Mouse (Mus musculus) limb, embryonic 11.5 days (tissue): Measurements from ENCODE around the gene Hps5. TPM values are rescaled to one million over a fixed set of nuclear protein-coding genes. Genes with fewer than 3 reads are reported as not detected.
"Not testable (repeated sequence)": the region's sequence is repeated elsewhere in the genome, so short reads cannot be mapped to it uniquely, and the experiment has no call there.

Source experiments
- ATAC-seq: fragments of 200-750 bp; cut with Nextera tagmentation; 2 replicates; pipeline ENCODE4 v1.8.0; 2017; ENCODE audit warnings: low read depth; ENCODE audit not compliant: insufficient number of reproducible peaks, low FRiP score, low TSS enrichment
- DNase-seq: peaks from one replicate; pipeline ENCODE4 v3.0.0-alpha.2; 2015; ENCODE audit warnings: low spot score
- H3K27ac ChIP-seq: fragments of 300-500 bp; sonication (generic); replicated peaks from 2 replicates; pipeline ENCODE4 v1.5.1; 2014; ENCODE audit warnings: low read depth, mild to moderate bottlenecking, low read length
- H3K27me3 ChIP-seq: fragments of 300-500 bp; sonication (generic); 2 replicates; pipeline ENCODE4 v1.6.1; 2014; ENCODE audit warnings: mild to moderate bottlenecking, low read length, mixed read lengths; ENCODE audit not compliant: control insufficient read depth, insufficient read depth
- H3K36me3 ChIP-seq: fragments of 300-500 bp; sonication (generic); 2 replicates; pipeline ENCODE4 v1.6.1; 2014; ENCODE audit warnings: mild to moderate bottlenecking, low read length, moderate library complexity, mixed read lengths; ENCODE audit not compliant: control insufficient read depth, insufficient read depth
- H3K4me1 ChIP-seq: fragments of 300-500 bp; sonication (generic); 2 replicates; pipeline ENCODE4 v1.6.1; 2014; ENCODE audit warnings: low read length, mixed read lengths; ENCODE audit not compliant: control insufficient read depth, insufficient read depth
- H3K4me2 ChIP-seq: fragments of 300-500 bp; sonication (generic); 2 replicates; pipeline ENCODE4 v1.6.1; 2014; ENCODE audit warnings: low read depth, mild to moderate bottlenecking, moderate library complexity; ENCODE audit not compliant: severe bottlenecking
- H3K4me3 ChIP-seq: fragments of 300-500 bp; sonication (generic); 2 replicates; pipeline ENCODE4 v1.5.1; 2014; ENCODE audit warnings: low read depth, low read length
- H3K9ac ChIP-seq: fragments of 300-500 bp; sonication (generic); 2 replicates; pipeline ENCODE4 v1.6.1; 2014; ENCODE audit warnings: mild to moderate bottlenecking, low read length
- H3K9me3 ChIP-seq: fragments of 300-500 bp; sonication (generic); 2 replicates; pipeline ENCODE4 v1.6.1; 2016; ENCODE audit warnings: low read length; ENCODE audit not compliant: control insufficient read depth
- WGBS: fragments of 180-500 bp; shearing (Covaris S2); extraction: QIAGEN DNeasy Blood & Tissue Kit; methylation state at CpG from one replicate; pipeline ENCODE4 v1.1.7; 2014; 5-methylcytosine and 5-hydroxymethylcytosine counted together
- polyA plus RNA-seq: library from polyadenylated mRNA; unstranded; fragments of >200 nt; fragmentation: Nextera tagmentation; extraction: Ambion mirVana; gene quantifications from 2 replicates; pipeline ENCODE4 v1.2.1, GENCODE M21; 2014

The Hps5 gene
- polyA plus RNA-seq, 1 experiment from 2014 or later, result 18.6 TPM

DNA sequence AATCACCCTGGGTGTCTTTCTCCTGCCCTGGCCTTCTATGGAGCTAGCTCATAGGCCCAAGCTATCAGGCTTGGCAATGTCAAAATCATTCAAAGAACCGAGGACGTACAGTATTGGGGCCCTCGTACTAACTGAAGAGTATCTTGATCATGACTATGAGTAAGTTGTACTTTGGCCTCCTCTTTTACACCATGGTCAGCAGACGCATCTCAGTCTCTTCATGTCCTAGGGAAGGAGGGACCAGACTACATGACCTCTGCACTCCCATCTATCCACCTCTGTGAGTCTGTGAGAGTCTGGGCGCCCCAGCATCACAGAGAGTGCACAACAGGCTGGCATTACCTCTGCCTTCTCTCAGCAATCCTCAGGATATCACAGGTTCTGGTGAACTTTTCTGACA, 33.3 kb downstream of the Hps5 start:
- peaks cover 7% of the 10 kb centered on the region; the same call in 1 of the 2 replicates for H3K36me3 ChIP-seq
- no peaks in the 10 kb centered on the region for H3K9me3 ChIP-seq
- DNase-seq (no peak), ATAC-seq (no peak)
- WGBS, result 90% methylated on average over 5 of the region's 5 CpGs
- no peaks in the 10 kb centered on the region for H3K4me1 ChIP-seq
- H3K27me3 ChIP-seq, result no peaks in the 10 kb centered on the region
- H3K27ac ChIP-seq, result no peak overlapping the region
- no peak overlapping the region for H3K9ac ChIP-seq
- no peak overlapping the region for H3K4me3 ChIP-seq
- no peak overlapping the region for H3K4me2 ChIP-seq

GRCm38 (mm10) chr7:46761049-46761795, 34.6 kb downstream of the Hps5 start:
- peaks cover 7% of the 10 kb centered on the region; the same call in 1 of the 2 replicates for H3K36me3 ChIP-seq
- no peaks in the 10 kb centered on the region for H3K9me3 ChIP-seq
- H3K27me3 ChIP-seq, result no peaks in the 10 kb centered on the region
- no peak overlapping the region for H3K4me2 ChIP-seq
- no peaks in the 10 kb centered on the region for H3K4me1 ChIP-seq
- DNase-seq, result no peak
- H3K4me3 ChIP-seq, result no peak overlapping the region
- no peak overlapping the region for H3K27ac ChIP-seq
- 82% methylated on average over 11 of the region's 11 CpGs for WGBS
- ATAC-seq, result no peak
- H3K9ac ChIP-seq, result no peak overlapping the region

DNA sequence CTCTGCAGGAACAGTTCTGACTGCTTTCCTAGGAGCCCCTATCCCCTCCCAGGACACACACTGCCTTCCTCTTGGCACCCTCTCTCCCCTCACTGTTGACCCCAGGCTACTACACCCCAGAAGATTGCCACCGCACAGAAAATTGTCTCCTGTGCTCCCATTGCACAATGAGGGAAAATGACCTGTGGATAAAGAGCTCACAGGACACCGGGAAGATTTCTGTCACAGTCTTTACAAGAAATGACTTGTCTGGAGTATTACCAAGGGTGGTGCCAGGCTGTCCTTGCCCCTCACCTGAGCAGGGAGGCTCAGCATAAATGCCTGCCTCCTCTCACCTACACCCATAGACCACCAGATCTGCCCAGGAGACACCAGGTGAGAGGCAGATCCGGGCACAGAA, 44.4 kb downstream of the Hps5 start, which contains the start of gene Saa2:
TSS of gene Saa2 (plus strand) at position 301 of the 400 bp plus-strand sequence.
- H3K27me3 ChIP-seq, result no peaks in the 10 kb centered on the region
- ATAC-seq (no peak), DNase-seq (no peak)
- H3K9ac ChIP-seq, result no peak within 1 kb of the TSS
- no peak within 1 kb of the TSS for H3K4me2 ChIP-seq
- no peaks in the 10 kb centered on the region for H3K36me3 ChIP-seq
- no peak within 1 kb of the TSS for H3K4me3 ChIP-seq
- no peak within 1 kb of the TSS for H3K27ac ChIP-seq
- WGBS, result 77% methylated on average over 3 of the region's 3 CpGs
- H3K4me1 ChIP-seq, result no peaks in the 10 kb centered on the region
- H3K9me3 ChIP-seq, result no peaks in the 10 kb centered on the region

- DNase-seq (no peak), ATAC-seq (no peak)
- no peaks in the 10 kb centered on the region for H3K36me3 ChIP-seq
- H3K4me1 ChIP-seq, result no peaks in the 10 kb centered on the region
- no peak overlapping the region for H3K4me2 ChIP-seq
- no peak overlapping the region for H3K27ac ChIP-seq
- H3K4me3 ChIP-seq, result no peak overlapping the region
- H3K9ac ChIP-seq, result no peak overlapping the region
- 64% methylated on average over 3 of the region's 3 CpGs for WGBS
- no peaks in the 10 kb centered on the region for H3K9me3 ChIP-seq
- H3K27me3 ChIP-seq, result no peaks in the 10 kb centered on the region
Measured at GRCm38 (mm10) chr7:46748459-46748858, 47.4 kb downstream of the Hps5 start.

GRCm38 (mm10) chr7:46746381-46746780, 49.5 kb downstream of the Hps5 start:
- Histone ChIP-seq H3K36me3 (no peaks in the 10 kb centered on the region), H3K4me1 (no peaks in the 10 kb centered on the region), H3K27ac (no peak overlapping the region), H3K9me3 (no peaks in the 10 kb centered on the region), H3K4me3 (no peak overlapping the region), H3K4me2 (no peak overlapping the region), H3K27me3 (no peaks in the 10 kb centered on the region), H3K9ac (no peak overlapping the region)
- 52% methylated on average over 7 of the region's 7 CpGs for WGBS
- no peak for ATAC-seq
- DNase-seq, result no peak

DNA sequence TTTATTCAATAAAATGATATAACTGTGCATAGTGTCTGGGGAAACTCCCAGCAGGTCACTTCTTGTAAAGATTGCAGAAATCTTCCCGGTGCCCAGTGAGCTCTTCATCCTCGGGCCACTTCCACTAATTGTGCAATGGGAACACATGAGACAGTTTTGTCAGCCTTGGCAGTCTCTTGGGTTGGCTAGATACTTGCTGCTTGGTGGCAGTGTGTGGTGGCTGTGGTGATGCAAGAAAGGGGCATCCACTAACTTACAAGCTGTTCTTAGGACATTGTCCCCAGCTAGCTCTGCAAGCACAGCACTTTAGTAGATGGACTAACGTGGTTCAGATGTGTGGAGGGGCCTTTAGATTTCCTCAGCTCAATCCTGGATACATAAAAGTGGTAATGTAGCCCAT, 50.0 kb downstream of the Hps5 start:
- H3K9ac ChIP-seq, result no peak overlapping the region
- no peaks in the 10 kb centered on the region for H3K9me3 ChIP-seq
- H3K27ac ChIP-seq, result no peak overlapping the region
- no peak for ATAC-seq
- 63% methylated on average over 3 of the region's 3 CpGs for WGBS
- no peaks in the 10 kb centered on the region for H3K27me3 ChIP-seq
- no peak overlapping the region for H3K4me3 ChIP-seq
- no peaks in the 10 kb centered on the region for H3K36me3 ChIP-seq
- no peak overlapping the region for H3K4me2 ChIP-seq
- no peak for DNase-seq
- no peaks in the 10 kb centered on the region for H3K4me1 ChIP-seq

DNA sequence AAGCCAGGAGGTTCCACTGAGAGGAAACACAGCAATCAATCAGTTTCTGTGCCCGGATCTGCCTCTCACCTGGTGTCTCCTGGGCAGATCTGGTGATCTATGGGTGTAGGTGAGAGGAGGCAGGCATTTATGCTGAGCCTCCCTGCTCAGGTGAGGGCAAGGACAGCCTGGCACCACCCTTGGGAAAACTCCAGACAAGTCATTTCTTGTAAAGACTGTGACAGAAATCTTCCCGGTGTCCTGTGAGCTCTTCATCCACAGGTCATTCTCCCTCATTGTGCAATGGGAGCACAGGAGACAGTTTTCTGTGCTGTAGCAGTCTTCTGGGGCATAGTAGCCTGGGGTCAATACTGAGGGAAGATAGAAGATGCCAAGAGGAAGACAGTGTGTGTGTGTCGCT, 53.0 kb downstream of the Hps5 start, which contains the start of gene Saa1:
TSS of gene Saa1 (minus strand) at position 101 of the 400 bp plus-strand sequence.
- not testable (repeated sequence) for H3K4me3 ChIP-seq, H3K27me3 ChIP-seq, ATAC-seq, H3K27ac ChIP-seq, H3K36me3 ChIP-seq, H3K4me2 ChIP-seq, DNase-seq, H3K4me1 ChIP-seq, H3K9ac ChIP-seq, H3K9me3 ChIP-seq
- WGBS, result 82% methylated on average over 3 of the region's 3 CpGs

GRCm38 (mm10) chr7:46740041-46740440, 55.8 kb downstream of the Hps5 start:
- not testable (repeated sequence) for H3K9ac ChIP-seq, DNase-seq
- WGBS, result 84% methylated on average over 5 of the region's 5 CpGs

More at GRCm38 (mm10) chr7:46740041-46740440, 55.8 kb downstream of the Hps5 start:
- not testable (repeated sequence) for H3K27me3 ChIP-seq, H3K4me2 ChIP-seq, H3K27ac ChIP-seq, H3K4me3 ChIP-seq, H3K36me3 ChIP-seq, H3K9me3 ChIP-seq, ATAC-seq, H3K4me1 ChIP-seq
